ENCODE assay signal across 27 mouse cellular contexts in genomic region chr5:118334054-118334453, GRCm38 (mm10).
"Had no signal": no experiment of that assay in that cellular context is flagged by ENCODE, and none has a peak within 500 bp of the region (broad histone marks: within the 10 kb centered on the region; RNA-seq: fewer than 3 reads in every experiment).

No protein-coding gene starts in this region.

- H3K27ac ChIP-seq: gastrocnemius, adult 2 months; heart, embryonic 10.5 days; hindbrain, embryonic 10.5 days; hindbrain, embryonic 12.5 days; hindbrain, embryonic 14.5 days; intestine, embryonic 15.5 days; layer of hippocampus, adult 2 months; left cerebral cortex, adult 2 months; limb, embryonic 10.5 days; limb, embryonic 12.5 days; liver, embryonic 13.5 days had no signal

- ATAC-seq: hindbrain, embryonic 16.5 days; inflammation-experienced regulatory T-cells, adult 6 months; intestine, embryonic 15.5 days; intestine, postnatal 0 days had no signal

- H3K4me2 ChIP-seq: heart, embryonic 12.5 days; hindbrain, embryonic 12.5 days; hindbrain, embryonic 14.5 days; intestine, embryonic 15.5 days; limb, embryonic 12.5 days; liver, embryonic 11.5 days; liver, embryonic 13.5 days had no signal

- H3K9ac ChIP-seq: heart, embryonic 12.5 days; hindbrain, embryonic 12.5 days; hindbrain, embryonic 14.5 days; intestine, embryonic 15.5 days; limb, embryonic 12.5 days; liver, embryonic 13.5 days had no signal

- DNase-seq: gastrocnemius, adult 2 months; gastrocnemius, postnatal 10 days; gastrocnemius, postnatal 25 days; heart, adult 18-20 months; heart, postnatal 10 days; heart, postnatal 4 days; kidney, adult 18-20 months; kidney, adult 8-10 months; kidney, postnatal 10 days; kidney, postnatal 25 days; kidney, postnatal 4 days; liver; liver, embryonic 13.5 days had no signal

- H3K36me3 ChIP-seq: heart, embryonic 10.5 days; heart, embryonic 12.5 days; hindbrain, embryonic 10.5 days; hindbrain, embryonic 12.5 days; intestine, embryonic 15.5 days; limb, embryonic 10.5 days; limb, embryonic 12.5 days; liver, embryonic 13.5 days had no signal

- H3K9me3 ChIP-seq: heart, embryonic 10.5 days; hindbrain, embryonic 10.5 days; hindbrain, embryonic 12.5 days; intestine, embryonic 15.5 days; limb, embryonic 10.5 days; liver, embryonic 13.5 days had no signal

- H3K4me3 ChIP-seq: gastrocnemius, adult 2 months; heart, embryonic 10.5 days; heart, embryonic 12.5 days; hindbrain, embryonic 10.5 days; hindbrain, embryonic 12.5 days; intestine, embryonic 15.5 days; layer of hippocampus, adult 2 months; left cerebral cortex, adult 2 months; limb, embryonic 10.5 days; limb, embryonic 12.5 days; liver, embryonic 13.5 days had no signal

- H3K27me3 ChIP-seq: hindbrain, embryonic 12.5 days; intestine, embryonic 15.5 days had no signal
